Mouse (Mus musculus) kidney, postnatal 4 days (tissue): ENCODE results near the gene Arhgap19.

Experiments used
- DNase-seq, 2 experiments: peaks; one replicate each; pipeline ENCODE4 v3.0.0; 2021; ENCODE audit warnings: mixed read lengths in 2 of 2

Arhgap19 gene

DNA sequence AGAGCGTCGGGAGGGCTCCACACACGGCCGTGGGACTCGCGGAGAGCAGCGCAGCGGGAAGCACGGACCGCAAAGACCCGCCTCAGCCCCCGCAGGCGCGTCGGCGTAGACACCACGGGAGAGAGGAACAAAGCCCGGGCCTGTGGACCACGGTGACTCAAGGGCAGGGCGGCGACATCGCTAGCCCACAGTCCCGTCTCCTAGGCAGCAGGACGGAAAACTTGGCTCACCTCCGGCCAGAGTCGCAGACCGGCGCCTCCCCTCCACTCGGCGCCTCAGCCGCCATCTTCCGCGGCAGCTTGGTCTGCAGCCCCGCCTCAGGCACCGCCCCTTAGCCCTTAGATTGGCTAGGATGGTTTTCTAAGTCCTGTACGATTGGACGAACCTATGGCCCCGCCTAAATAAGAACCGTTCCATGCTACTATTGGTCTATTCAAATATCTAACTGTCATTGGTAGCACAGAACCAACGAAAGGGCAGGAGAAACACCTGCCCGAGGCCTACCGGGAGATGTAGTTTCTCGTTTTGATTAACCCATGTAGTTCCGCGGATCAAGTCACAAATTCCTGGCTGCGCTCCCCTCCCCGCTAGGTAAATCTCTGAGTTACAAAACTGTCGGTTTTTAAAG is at the start of gene Arhgap19:
Gene Arhgap19, minus strand, starts transcription at position 306 of the 628 bp plus-strand sequence.
- peak; percentile 90 to 94 for DNase-seq

DNA sequence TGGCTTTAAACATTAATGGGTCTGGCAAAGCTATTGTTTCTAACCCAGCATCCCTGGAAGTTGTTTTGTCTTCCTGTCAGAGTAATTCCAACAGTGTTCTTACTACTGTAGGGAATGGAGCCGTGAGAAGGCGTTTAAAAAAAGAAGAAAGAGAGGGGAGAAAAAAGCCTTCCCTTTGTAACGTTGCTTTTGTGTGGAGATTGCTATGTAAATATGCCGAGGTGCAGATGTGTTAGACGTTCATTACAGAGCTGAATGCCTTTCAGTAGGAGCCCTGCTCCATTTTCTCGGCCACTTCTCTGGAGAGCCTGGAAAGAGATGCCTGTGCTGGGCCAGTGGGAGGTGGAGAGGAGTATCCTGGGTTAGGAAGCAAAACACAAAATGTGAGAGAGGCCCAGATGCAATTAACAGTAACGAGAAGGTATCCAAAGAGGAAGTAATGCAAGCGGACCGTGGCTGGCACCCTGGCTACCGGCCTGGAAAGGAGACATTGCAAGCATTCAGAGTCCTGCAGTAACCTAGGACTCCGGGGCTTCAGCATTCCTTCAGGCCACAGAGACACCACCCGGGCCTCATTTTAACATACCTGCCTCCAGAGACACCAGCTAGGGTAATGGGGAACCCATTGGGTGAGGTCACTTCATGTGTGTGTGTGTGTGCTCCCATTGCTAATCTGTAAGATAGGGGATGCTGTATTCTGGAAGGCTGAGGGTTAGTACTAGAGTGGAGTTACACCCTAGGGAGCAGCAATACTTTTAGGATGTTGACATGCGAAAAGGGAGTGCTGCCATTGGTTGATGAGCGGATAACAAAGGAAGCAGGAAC is 49.1 kb upstream of the Arhgap19 start:
- peak; percentile 40 to 46 for DNase-seq

DNA sequence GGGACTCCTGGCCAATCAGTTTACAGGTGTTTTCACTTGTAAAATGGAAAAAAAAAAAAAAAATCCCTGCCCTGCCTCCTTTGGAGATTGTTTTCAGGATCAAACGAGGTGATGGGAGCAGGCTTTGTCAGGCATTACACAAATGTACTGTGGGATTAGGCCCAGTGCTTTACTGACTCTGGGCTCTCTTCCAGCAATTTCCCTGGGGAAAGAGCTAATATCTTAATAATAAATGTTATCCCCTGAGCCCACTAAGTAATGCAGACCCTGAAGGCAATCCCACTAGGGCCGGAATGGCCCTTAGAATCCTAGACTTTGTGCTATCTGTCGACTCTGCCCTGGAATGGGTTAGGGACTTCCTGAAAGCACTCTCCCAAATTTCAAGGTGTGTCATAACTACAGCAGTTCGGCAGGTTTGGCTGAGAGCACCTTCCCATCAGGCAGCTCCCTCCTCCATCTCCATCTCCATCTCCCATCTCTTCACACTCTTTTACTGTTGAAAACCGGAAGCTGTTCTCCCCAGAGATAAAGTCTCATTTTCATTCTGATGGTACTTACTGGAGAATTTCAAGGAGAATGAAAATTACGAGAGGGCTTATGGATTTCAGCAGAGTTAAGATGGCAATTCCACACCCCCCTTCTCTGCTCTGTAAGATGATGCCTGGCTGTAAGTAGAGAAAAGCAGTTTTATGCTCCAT is 48.3 kb upstream of the Arhgap19 start:
- DNase-seq: no peak

DNA sequence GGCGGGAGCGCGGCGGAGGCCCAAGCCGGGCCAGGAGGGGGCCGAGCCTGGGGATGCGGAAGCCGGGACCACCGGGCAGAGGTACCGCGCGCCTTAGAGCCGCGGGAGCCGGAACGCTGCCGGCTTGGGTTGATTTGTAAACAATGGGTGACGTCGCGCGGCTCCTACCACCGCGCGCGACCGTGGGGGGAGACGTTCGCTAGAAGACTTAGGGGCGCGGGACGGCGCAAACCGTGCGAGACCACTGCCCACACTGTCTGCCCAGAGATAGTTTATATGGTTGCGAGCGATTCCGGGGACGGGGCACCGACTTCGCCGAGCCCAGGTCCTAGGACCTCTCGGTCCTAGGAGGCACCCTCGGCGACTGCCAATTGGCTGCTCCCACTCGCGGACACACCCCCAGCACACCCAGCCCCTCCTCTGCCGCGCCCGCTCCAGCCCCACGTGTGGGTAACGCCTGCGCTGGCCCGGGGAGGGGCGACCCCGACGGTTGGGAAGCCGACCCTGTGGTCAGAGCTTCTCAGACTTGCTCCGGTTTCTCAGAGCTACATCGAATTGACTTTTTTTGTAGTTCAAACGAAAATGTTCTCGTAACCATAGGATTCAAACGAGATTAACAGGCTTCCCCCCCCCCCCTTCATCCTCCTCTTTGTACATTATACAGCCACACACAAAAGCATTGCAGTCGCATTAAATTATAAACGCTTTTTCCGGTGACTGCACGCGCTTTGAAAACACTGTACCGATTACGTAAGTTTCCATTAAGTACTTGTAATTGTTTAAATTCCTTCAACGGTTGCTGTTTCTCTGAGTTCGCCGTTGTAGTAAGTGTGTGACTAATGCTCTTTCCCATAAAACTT is 46.4 kb upstream of the Arhgap19 start, which contains the start of gene Frat2:
Gene Frat2, minus strand, starts transcription at position 141 of the 860 bp plus-strand sequence.
- DNase-seq: peak; percentile 90 to 94

DNA sequence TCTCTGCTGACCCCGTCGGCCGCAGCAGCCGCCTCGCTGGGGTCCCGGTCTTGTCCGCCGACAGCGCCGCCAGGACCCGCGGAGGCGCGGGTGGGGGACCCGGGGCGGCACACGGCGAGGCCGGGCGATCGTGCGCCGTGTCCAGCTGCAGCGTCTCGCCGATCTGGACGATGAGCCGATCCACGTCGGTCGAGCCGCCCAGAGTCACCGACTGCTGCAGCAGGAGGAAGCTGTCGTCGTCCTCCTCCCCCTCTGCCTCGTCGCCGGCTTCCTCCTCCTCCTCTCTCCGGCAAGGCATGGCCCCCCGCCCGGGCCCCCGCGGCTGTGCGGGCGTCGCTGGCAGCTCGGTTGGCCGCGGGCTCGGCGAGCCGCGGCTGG is 45.8 kb upstream of the Arhgap19 start:
- DNase-seq: peak; percentile 70 to 82

DNA sequence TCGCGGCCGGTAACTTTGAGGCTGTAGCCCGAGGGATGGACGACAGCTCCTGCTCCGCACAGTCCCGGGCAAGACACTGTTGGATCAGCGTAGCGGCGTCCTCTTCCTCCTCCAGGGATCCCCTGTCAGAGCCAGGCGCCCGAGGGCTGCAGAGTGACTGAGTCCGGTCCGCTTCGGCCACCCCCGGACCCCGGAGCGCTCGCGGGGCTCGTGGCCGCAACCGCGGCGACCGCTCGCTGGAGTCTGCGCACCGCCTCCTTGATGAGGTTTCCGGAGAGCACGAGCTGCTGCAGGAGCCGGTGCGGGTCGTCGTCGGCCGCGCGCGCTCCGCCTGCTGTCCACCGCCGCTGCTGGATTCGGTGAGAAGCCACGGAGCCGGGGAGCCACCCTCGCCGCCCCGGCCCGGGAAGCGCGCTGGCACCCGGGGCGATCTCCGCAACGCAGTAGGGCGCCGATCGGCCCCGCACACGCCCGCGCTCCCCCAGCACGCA is 45.3 kb upstream of the Arhgap19 start:
- DNase-seq: peak; percentile 60 to 77

DNA sequence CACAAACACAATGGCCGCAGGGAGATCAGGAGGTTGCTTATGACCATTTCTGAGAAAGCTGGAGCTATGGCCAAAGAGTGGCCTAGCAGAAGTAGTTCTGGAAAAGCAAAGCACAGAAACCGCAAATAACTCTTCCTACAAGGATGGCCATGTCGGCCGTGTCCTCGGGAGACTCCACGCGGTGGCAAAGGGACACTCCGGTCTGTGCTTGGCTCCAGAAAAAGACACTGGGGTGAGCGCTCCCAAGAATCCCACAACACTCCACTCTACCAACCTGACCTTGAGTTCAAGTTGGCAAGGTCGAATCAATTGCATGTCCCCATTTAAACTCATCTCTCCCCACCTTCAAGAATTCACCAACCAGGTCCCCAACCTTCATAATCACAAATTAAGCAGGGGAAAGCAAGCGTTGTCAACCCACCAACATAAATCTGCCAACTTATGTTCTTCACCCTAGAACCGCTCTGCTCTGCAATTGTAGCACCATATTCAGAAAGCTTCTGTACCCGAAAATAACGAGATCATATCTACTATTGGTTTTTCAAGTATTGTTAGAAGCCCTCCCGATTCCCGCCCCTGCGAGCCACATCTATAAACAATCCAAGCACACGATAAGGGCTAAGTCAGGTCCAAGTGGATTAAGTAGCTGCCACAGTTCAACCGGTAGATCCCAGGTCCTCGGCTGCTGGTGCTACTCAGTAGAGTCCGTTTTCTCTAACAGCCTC is 44.7 kb upstream of the Arhgap19 start:
- peak; percentile 45 to 57 for DNase-seq

DNA sequence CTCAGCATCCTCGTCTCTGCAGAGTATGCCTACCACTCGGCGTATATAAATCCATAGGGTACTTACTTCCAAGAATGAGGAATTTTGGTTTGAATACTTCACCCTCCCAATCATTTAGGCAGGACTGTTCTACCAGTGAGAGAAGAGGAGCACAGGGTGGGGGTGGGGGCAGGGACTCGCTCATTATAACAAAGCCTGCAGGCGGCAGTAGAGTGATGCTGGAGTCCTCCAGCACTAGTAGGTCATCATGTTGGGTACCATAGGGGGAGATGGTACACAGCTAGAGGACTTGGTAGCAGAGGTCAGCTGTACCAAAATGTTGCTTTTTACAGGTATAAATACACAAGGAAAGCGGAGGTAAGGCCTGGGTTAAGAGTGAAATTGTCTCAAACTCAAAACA is 42.5 kb upstream of the Arhgap19 start:
- DNase-seq: no peak

DNA sequence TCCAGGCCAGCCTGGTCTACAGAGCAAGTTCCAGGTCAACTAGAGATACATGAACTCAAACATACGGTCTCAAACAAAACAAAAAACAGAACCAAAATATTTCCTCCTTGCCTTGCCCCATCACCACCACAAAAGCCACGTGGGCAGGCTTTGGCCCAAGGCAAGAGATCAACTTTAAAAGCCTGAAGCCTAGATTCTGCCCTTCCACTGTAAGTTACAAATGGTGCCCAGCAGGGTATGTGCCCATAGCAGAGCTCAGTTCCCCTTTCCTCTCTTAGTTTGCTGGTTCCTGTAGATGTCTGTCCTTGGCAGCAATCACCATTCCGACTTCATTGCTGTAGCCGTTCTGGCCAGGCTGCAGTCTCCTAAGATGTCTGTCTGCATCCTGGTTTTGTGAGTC is 40.9 kb upstream of the Arhgap19 start:
- DNase-seq: no peak

DNA sequence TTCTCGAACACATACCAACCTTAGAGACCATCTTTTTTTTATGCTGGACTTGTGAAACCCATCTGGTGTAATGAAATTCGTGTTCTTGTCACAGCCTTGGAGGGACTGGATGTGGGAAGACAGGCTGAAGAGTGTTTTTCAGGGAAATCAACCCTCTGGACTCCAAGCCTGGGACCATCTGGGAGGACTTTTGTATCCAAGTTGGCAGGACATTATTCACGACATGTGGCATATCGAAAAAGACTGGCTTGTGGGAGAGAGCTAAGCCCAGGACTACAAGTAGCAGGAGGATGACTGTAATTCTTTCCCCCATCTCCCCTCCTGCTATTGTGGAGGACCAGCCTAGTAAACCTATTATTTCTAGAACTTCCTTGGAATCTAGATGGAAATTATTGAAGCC is 40.3 kb upstream of the Arhgap19 start:
- DNase-seq: no peak

DNA sequence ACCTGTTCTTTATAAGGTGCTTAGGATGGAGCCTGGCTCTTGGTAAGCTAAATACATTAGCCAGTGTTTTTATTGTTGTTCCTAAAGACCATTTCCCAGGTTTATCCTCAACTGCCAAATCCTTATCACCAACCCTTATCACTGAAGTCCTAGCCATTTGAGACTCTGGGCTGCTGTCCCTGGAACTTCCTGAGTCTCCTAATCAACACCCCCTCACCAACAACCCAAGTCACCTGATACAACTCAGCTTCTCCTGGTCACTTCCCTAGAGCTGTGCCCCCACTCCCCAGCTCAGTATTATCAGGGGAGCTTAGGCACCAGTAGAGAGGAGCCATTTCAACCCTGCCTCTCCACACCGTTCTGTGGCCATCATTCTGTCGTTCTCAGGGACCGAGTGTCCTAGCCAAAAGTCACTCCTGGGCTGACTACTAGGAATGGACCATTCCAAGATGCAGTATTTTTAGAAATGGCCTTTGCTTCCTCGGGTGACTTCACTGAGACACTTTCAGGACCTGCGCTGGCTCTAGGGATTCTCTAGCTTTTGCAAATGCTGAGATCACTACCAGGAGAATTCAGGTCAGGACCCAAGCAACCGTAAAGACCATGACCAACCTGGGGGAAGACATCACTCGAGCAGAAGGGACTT is 39.4 kb upstream of the Arhgap19 start:
- no peak for DNase-seq

DNA sequence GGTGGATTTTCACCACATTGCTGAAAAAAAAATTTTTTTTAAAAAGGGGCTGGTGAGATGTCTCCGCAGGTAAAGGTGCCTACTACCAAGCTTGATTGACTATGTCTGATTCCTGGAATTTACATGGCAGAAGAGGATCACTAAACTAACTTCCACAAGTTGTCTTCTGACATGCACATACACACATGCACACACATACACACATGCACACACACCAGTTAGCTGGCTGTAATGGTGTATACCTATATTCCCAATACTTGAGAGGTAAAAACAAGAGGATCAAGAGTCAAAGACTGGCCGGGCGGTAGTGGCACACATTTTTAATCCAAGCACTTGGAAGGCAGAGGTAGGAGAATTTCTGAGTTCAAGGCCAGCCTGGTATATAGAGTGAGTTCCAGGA is 37.8 kb upstream of the Arhgap19 start:
- no peak for DNase-seq

DNA sequence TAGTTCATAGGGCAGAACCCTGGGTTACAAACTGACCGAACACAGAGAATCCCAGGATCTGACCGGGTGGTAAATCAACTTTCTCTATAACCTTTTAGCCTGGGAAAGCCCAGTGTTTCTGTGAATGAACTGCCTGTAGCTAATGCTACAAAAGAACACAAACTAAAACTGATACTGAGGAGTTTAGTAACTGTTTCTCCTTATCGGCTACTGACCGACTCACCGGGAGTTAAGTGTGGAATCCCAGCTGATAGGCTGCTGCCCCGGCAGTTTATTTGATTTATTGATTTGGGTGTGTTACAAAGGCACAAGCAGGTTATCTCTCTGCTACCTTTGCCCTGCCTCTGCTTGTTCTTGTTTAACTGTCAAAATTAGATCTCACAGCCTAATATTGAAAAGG is 37.0 kb upstream of the Arhgap19 start:
- no peak for DNase-seq

DNA sequence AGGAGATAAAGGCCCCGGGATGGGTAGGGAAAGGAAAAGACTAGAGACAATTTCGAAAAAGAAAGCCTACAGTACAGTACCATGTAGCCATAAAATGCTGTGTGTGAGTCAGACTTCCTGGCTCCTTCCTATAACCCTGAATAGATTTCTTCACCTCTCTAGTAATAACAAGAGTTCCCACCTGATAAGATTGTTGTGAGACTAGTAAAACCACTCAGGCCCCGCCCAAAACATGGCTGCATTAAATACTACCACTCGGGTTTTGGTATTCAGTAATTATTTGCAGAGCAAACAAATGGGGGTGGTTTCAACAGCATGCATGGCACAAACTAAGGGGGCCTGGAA is 36.0 kb upstream of the Arhgap19 start:
- no peak for DNase-seq

DNA sequence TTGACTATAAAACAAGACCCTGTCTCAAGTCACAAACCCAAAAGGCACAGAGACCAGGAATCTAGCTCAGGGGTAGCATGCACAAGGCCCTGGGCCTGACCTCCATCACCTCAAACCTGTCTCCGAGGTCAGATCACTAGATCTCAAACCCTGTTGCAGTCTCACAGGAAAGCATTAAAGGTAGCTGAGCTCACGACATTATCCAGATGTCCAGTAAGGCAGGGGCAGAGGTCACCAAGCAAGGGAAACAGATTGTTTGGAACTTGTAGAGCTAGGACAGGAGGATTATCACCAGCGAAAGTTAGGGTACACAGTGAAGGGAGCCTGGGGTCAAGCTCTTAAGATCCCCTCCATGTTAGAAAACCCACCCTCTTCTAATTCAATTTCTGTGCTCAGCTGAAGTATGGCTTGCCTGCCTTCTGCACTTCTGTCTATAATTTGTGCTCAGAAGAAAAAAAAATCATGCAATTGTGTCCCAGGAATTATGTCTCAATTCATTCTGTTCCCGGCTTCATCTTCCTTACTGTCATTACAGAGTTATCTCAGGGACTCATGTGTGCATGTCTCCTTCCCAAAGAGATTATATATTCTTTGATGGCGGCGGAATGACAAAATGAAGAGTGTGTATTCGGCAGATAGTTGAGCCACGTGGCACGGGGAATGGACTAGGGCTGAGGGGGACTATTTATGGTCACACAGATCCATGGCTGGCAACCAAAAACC is 35.5 kb upstream of the Arhgap19 start:
- no peak for DNase-seq

DNA sequence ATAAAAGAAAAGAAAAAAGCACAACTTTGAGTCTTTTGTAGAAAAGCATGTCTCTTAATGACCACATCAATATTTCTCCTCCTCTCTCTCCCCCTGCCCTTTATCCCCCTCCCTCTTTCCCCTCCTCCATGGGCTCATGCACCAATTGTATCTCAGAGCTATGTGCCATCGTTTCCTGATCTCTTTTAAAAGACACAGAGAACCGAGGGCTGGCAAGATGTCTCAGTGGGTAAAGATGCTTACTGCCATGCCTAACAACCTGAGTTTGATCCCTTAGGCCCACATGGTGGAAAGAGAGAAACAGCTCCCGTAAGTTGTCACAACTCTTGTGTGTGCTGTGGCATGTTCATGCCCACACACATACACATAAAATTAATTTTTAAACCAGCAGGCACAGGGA is 34.9 kb upstream of the Arhgap19 start:
- DNase-seq: no peak

DNA sequence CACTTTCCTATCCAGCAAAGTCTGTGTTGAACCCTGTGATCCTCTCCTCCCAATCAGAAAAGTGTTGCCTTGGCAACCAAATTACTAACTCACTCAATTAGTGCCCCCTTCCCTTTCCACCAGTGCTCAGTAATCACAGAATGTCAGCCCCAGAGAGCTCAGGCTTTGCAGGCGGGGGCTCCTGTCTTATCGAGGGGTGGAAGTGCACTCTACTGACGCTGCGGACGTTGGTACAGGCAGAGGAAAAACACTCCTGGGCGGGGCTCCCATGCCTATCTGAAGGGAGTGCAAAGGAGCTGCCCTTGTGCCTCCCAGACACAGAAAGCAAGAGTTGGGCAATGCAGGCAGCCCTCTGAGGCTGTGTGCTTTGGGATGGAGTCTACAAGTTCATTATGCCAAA is 34.0 kb upstream of the Arhgap19 start:
- peak in 1 of 2 experiments; percentile 39 for DNase-seq

DNA sequence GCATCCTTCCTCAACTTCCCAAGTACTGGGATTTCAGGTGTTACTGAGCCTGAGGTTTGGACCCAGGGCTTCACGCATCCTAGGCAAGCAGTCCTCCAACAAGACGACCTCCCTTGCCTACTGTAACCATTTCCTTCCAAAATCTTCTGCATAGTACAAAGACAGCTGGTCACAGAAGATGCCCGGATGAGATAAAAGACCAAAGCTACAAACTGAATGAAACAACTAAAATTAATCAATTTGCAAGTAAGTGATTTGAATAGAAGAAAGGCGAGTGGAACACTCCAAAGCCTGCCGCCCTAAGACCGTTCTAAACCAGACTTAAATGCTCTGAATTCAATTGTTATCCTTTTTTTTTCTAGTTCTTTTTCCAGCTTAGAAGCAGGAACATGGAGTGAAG is 33.6 kb upstream of the Arhgap19 start:
- no peak for DNase-seq

DNA sequence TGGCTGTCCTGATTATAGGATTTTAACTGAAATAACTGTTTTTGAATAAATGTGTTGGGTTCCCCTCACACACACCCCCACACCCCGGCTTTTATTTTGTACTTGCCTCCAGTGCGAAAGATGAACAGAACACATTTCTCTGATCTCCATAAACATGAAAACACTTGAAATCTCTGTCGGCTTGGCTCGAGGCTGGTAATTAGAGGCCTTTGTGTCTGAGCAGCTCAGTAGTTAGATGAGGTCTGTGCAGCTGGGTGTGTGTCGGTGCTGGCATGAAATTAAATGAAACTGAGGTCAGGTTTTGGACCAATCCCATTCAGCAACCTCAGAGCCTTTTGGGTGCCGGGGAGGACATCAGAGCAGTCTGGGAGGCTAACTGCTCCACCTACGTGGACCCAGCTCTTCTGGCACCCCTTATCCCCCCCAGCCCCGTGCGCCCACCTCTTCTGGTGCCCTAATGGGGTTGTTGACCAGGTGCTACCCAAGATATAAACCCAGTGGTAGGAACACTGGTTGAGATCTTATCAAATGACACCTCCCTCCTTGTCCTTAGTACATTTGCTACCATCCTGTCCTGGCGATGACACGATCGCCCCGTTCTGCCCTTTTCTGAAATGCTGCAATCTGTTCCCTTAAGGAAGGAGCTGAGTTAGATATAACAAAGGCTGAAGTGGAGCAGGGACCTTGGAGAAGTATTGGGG is 30.8 kb upstream of the Arhgap19 start:
- no peak for DNase-seq
